Mouse (Mus musculus) urinary bladder, adult 2 months (tissue): ENCODE results near the gene Il4. TPM values are rescaled to one million over a fixed set of nuclear protein-coding genes. Genes with fewer than 3 reads are reported as not detected.

Experiments used
- DNase-seq: peaks from one replicate; pipeline ENCODE4 v3.0.0; 2022; ENCODE audit warnings: low spot score
- polyA plus RNA-seq: library from polyadenylated mRNA; depleted of rRNA; stranded (reverse); fragments of >200 nt; gene quantifications from 2 replicates; pipeline ENCODE4 v1.2.3, GENCODE M21; 2012

Gene Il4
- polyA plus RNA-seq, 1 experiment, result 0.19 TPM

GRCm38 (mm10) chr11:53623573-53623972 lies 5.1 kb upstream of the Il4 start:
- DNase-seq, result no peak

- no peak for DNase-seq
Measured at GRCm38 (mm10) chr11:53622440-53622806, 4.0 kb upstream of the Il4 start.

- DNase-seq, result no peak
Measured at GRCm38 (mm10) chr11:53621582-53622439, 3.3 kb upstream of the Il4 start.

- DNase-seq, result no peak
Measured at GRCm38 (mm10) chr11:53620094-53620493, 1.6 kb upstream of the Il4 start.

- DNase-seq, result no peak
Measured at GRCm38 (mm10) chr11:53619428-53619827, 959 bp upstream of the Il4 start.

- no peak for DNase-seq
Measured at GRCm38 (mm10) chr11:53617562-53618109, 833 bp downstream of the Il4 start.

- no peak for DNase-seq
Measured at GRCm38 (mm10) chr11:53616748-53617558, 1.5 kb downstream of the Il4 start.

GRCm38 (mm10) chr11:53615575-53615974 lies 2.9 kb downstream of the Il4 start:
- DNase-seq, result no peak

GRCm38 (mm10) chr11:53615172-53615571 lies 3.3 kb downstream of the Il4 start:
- no peak for DNase-seq

GRCm38 (mm10) chr11:53609672-53610071 lies 8.8 kb downstream of the Il4 start:
- no peak for DNase-seq

- DNase-seq, result no peak
Measured at GRCm38 (mm10) chr11:53609231-53609630, 9.2 kb downstream of the Il4 start.

- no peak for DNase-seq
Measured at GRCm38 (mm10) chr11:53605609-53606008, 12.9 kb downstream of the Il4 start.

- DNase-seq, result no peak
Measured at GRCm38 (mm10) chr11:53604983-53605382, 13.5 kb downstream of the Il4 start.

- no peak for DNase-seq
Measured at GRCm38 (mm10) chr11:53591116-53591515, 27.4 kb downstream of the Il4 start.

GRCm38 (mm10) chr11:53590368-53590768 lies 28.1 kb downstream of the Il4 start:
- no peak for DNase-seq

- DNase-seq, result no peak
Measured at GRCm38 (mm10) chr11:53588279-53588678, 30.2 kb downstream of the Il4 start.

GRCm38 (mm10) chr11:53585510-53585909 lies 33.0 kb downstream of the Il4 start:
- no peak for DNase-seq

- DNase-seq, result no peak
Measured at GRCm38 (mm10) chr11:53584849-53585248, 33.6 kb downstream of the Il4 start.

- no peak for DNase-seq
Measured at GRCm38 (mm10) chr11:53583151-53583550, 35.3 kb downstream of the Il4 start.

GRCm38 (mm10) chr11:53580562-53580961 lies 37.9 kb downstream of the Il4 start:
- no peak for DNase-seq

GRCm38 (mm10) chr11:53567224-53568014 lies 51.0 kb downstream of the Il4 start, which contains the start of gene Kif3a:
Gene Kif3a (plus strand): TSS chr11:53567379.
- peak; percentile 86 for DNase-seq

GRCm38 (mm10) chr11:53566646-53567045 lies 51.8 kb downstream of the Il4 start:
- DNase-seq, result no peak
